Mouse (Mus musculus) fat pad, adult 2 months (tissue): ENCODE results near the gene Mpped2.

Experiments
- DNase-seq: peaks from one replicate; pipeline ENCODE4 v3.0.0-alpha.2; 2011; ENCODE audit warnings: low read depth, low spot score; ENCODE audit errors: extremely low read depth

Mpped2 gene

GRCm38 (mm10) chr2:106692783-106693701 lies at the start of gene Mpped2:
TSS of gene Mpped2 (plus strand) at chr2:106693269.
- no peak for DNase-seq

- no peak for DNase-seq
These were observed 48.3 kb upstream of the Mpped2 start for GRCm38 (mm10) chr2:106644782-106645181.

GRCm38 (mm10) chr2:106649686-106650570 lies 43.1 kb upstream of the Mpped2 start:
- no peak for DNase-seq

- DNase-seq = no peak
These were observed 40.9 kb upstream of the Mpped2 start for GRCm38 (mm10) chr2:106652151-106652550.

- no peak for DNase-seq
These were observed 40.3 kb upstream of the Mpped2 start for GRCm38 (mm10) chr2:106652741-106653140.

GRCm38 (mm10) chr2:106653261-106653660 lies 39.8 kb upstream of the Mpped2 start:
- no peak for DNase-seq

GRCm38 (mm10) chr2:106655271-106655670 lies 37.8 kb upstream of the Mpped2 start:
- DNase-seq = no peak

GRCm38 (mm10) chr2:106665271-106665670 lies 27.8 kb upstream of the Mpped2 start:
- no peak for DNase-seq

GRCm38 (mm10) chr2:106674319-106674718 lies 18.8 kb upstream of the Mpped2 start:
- no peak for DNase-seq

GRCm38 (mm10) chr2:106677449-106677848 lies 15.6 kb upstream of the Mpped2 start:
- DNase-seq = no peak

GRCm38 (mm10) chr2:106679720-106680455 lies 13.2 kb upstream of the Mpped2 start:
- DNase-seq = no peak

- no peak for DNase-seq
These were observed 9.8 kb upstream of the Mpped2 start for GRCm38 (mm10) chr2:106683185-106683831.

- no peak for DNase-seq
These were observed 9.2 kb upstream of the Mpped2 start for GRCm38 (mm10) chr2:106683832-106684231.

- DNase-seq = no peak
These were observed 1.2 kb upstream of the Mpped2 start for GRCm38 (mm10) chr2:106691753-106692363.

GRCm38 (mm10) chr2:106692405-106692782 lies 675 bp upstream of the Mpped2 start:
- no peak for DNase-seq

- no peak for DNase-seq
These were observed 865 bp downstream of the Mpped2 start for GRCm38 (mm10) chr2:106693702-106694566.

- DNase-seq = no peak
These were observed 1.5 kb downstream of the Mpped2 start for GRCm38 (mm10) chr2:106694567-106694885.

GRCm38 (mm10) chr2:106694886-106695733 lies 2.0 kb downstream of the Mpped2 start:
- no peak for DNase-seq

GRCm38 (mm10) chr2:106695734-106696022 lies 2.6 kb downstream of the Mpped2 start:
- no peak for DNase-seq
